17 mouse cellular contexts compared by ENCODE assay signal in the genomic region with DNA sequence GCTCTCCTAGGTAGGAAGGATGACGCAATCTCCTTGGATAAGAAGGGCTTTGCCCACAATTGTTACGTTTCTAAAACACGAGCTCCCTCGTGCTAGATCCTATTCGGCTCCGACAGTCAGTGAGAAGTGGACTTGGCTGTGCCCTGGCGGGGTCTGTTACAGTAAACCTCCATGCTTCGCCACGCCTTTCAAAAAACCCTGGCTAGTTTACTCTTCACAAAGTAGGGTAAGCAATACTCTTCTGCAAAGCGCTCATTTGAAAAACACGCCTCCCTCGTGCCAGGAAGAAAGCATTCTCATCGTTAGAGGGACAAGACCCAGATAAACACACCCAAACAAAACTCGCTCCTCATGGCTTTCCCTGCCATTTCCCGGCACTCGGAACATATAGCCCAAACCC. TPM values are rescaled to one million over a fixed set of nuclear protein-coding genes. Genes with fewer than 3 reads are reported as not detected.
DNase-seq lines count a peak whose midpoint lies in the region; ATAC-seq and TF ChIP-seq lines count a peak whose summit lies in the region.
"Had no signal": no experiment of that assay in that cellular context is flagged by ENCODE, and none has a peak within 500 bp of the region (broad histone marks: within the 10 kb centered on the region; RNA-seq: fewer than 3 reads in every experiment).

No protein-coding gene starts in this region.

- no peak; a peak in 1 of 4 replicates for TF ChIP-seq POLR2A in MEL (IDR thresholded peaks at IDR 0.05; ENCODE audit: control insufficient read depth in 1 of 2, insufficient read depth in 1 of 2, low read depth in 1 of 2, low read length in 2 of 2, poor library complexity in 1 of 2)

- TF ChIP-seq EP300 in MEL (IDR thresholded peaks at IDR 0.05; ENCODE audit: low read depth in 1 of 2, low read length in 2 of 2) = peak in 1 of 2 experiments; percentile 17; a peak in 1 of 4 replicates
- no peak for TF ChIP-seq EP300 in liver, embryonic 14.5 days (IDR thresholded peaks at IDR 0.05; ENCODE audit: low read depth)

- peaks cover 46% of the 10 kb centered on the region for H3K4me1 ChIP-seq in heart, embryonic 12.5 days (replicated peaks)
- peaks cover 37 to 44% of the 10 kb centered on the region in 2 experiments for H3K4me1 ChIP-seq in MEL (ENCODE audit: control insufficient read depth in 1 of 2, insufficient read depth in 2 of 2, low read length in 2 of 2)
- peaks cover 67% of the 10 kb centered on the region for H3K4me1 ChIP-seq in embryonic facial prominence, embryonic 12.5 days
- peaks cover 60 to 64% of the 10 kb centered on the region in 2 experiments for H3K4me1 ChIP-seq in liver, embryonic 14.5 days (replicated peaks; ENCODE audit: control insufficient read depth in 2 of 2, insufficient read depth in 2 of 2, low read length in 1 of 2)

- intact Hi-C loops in heart, postnatal 10 days (cut with DNase I) = no loop called here

- no peak for TF ChIP-seq CTCF in MEL (IDR thresholded peaks at IDR 0.05 in 2 of 3, conservative IDR thresholded peaks at IDR 0.05 in 1 of 3; ENCODE audit: control insufficient read depth in 1 of 3, insufficient read depth in 1 of 3, low read depth in 2 of 3, low read length in 3 of 3, poor library complexity in 1 of 3, severe bottlenecking in 1 of 3)
- TF ChIP-seq CTCF in liver, embryonic 14.5 days (IDR thresholded peaks at IDR 0.05; ENCODE audit: low read depth) = no peak

- no peaks in the 10 kb centered on the region for H3K36me3 ChIP-seq in heart, embryonic 12.5 days
- peaks cover 0 to 49% of the 10 kb centered on the region in 2 experiments; a peak in 2 of 4 replicates for H3K36me3 ChIP-seq in MEL (ENCODE audit: control insufficient read depth in 1 of 2, insufficient read depth in 2 of 2, low read length in 2 of 2)
- no peaks in the 10 kb centered on the region for H3K36me3 ChIP-seq in embryonic facial prominence, embryonic 12.5 days
- H3K36me3 ChIP-seq in liver, embryonic 14.5 days (replicated peaks; ENCODE audit: control insufficient read depth, insufficient read depth, low read depth) = no peaks in the 10 kb centered on the region
- H3K36me3 ChIP-seq: limb, embryonic 12.5 days had no signal

- ATAC-seq in heart, embryonic 12.5 days (ENCODE audit: insufficient number of reproducible peaks, low FRiP score) = no peak
- ATAC-seq in embryonic facial prominence, embryonic 12.5 days (ENCODE audit: insufficient number of reproducible peaks, insufficient read depth, low FRiP score, low TSS enrichment) = no peak
- ATAC-seq in liver, embryonic 14.5 days (ENCODE audit: insufficient read depth) = no peak
- no peak for ATAC-seq in megakaryocyte-erythroid progenitor cell, adult 5-6 weeks (replicated peaks; ENCODE audit: low FRiP score, low TSS enrichment, poor library complexity, severe bottlenecking)
- ATAC-seq: forebrain, postnatal 0 days; lung, postnatal 0 days had no signal

- H3K27ac ChIP-seq in heart, embryonic 12.5 days (ENCODE audit: poor library complexity, severe bottlenecking) = peak overlapping the region; percentile 32; the same call in 1 of the 2 replicates
- H3K27ac ChIP-seq in MEL (ENCODE audit: control insufficient read depth, low read depth, low read length) = peak overlapping the region; percentile 82
- H3K27ac ChIP-seq in embryonic facial prominence, embryonic 12.5 days = no peak overlapping the region
- peak overlapping the region; percentile 55 for H3K27ac ChIP-seq in liver, embryonic 14.5 days
- H3K27ac ChIP-seq: limb, embryonic 12.5 days; midbrain, embryonic 10.5 days had no signal

- peaks cover 6% of the 10 kb centered on the region; the same call in 1 of the 2 replicates for H3K27me3 ChIP-seq in heart, embryonic 12.5 days (replicated peaks)
- H3K27me3 ChIP-seq in MEL (ENCODE audit: control insufficient read depth in 1 of 2, insufficient read depth in 2 of 2, low read length in 2 of 2) = no peaks in the 10 kb centered on the region
- H3K27me3 ChIP-seq in embryonic facial prominence, embryonic 12.5 days = no peaks in the 10 kb centered on the region
- H3K27me3 ChIP-seq in liver, embryonic 14.5 days (ENCODE audit: control insufficient read depth, insufficient read depth, low read length) = no peaks in the 10 kb centered on the region; the same call in 1 of the 2 replicates
- H3K27me3 ChIP-seq: limb, embryonic 12.5 days had no signal

- DNase-seq in heart, postnatal 10 days = no peak
- peak; percentile 75 for DNase-seq in MEL (ENCODE audit: low read depth, low spot score)
- DNase-seq in liver, embryonic 14.5 days (ENCODE audit: low read depth in 3 of 3, low spot score in 3 of 3) = no peak
- no peak for DNase-seq in adrenal gland, adult (ENCODE audit: inconsistent age in 2 of 2, low spot score in 1 of 2)
- DNase-seq: adrenal gland, adult 8-10 months; cerebellum, postnatal 10 days; forebrain, postnatal 0 days; heart, adult 18-20 months; kidney, postnatal 36 days; layer of hippocampus, adult 9-11 months; right cerebral cortex, postnatal 25 days had no signal

- H3K9me3 ChIP-seq in heart, embryonic 12.5 days (replicated peaks) = no peaks in the 10 kb centered on the region
- no peaks in the 10 kb centered on the region for H3K9me3 ChIP-seq in MEL (replicated peaks; ENCODE audit: insufficient read depth, low read length)
- no peaks in the 10 kb centered on the region for H3K9me3 ChIP-seq in embryonic facial prominence, embryonic 12.5 days
- H3K9me3 ChIP-seq in liver, embryonic 14.5 days (ENCODE audit: control insufficient read depth, low read length) = no peaks in the 10 kb centered on the region
- H3K9me3 ChIP-seq: limb, embryonic 12.5 days; midbrain, embryonic 10.5 days had no signal

- H3K79me2 ChIP-seq in MEL (ENCODE audit: control insufficient read depth, insufficient read depth, low read length, poor library complexity) = peaks cover 44% of the 10 kb centered on the region

- H3K4me2 ChIP-seq in heart, embryonic 12.5 days = peak overlapping the region; percentile 41
- H3K4me2 ChIP-seq in embryonic facial prominence, embryonic 12.5 days (replicated peaks) = peak overlapping the region; percentile 9; the same call in 1 of the 2 replicates
- peak overlapping the region; percentile 89 for H3K4me2 ChIP-seq in liver, embryonic 14.5 days (ENCODE audit: low read depth)
- H3K4me2 ChIP-seq: limb, embryonic 12.5 days had no signal

- no peak for TF ChIP-seq RAD21 in MEL (IDR thresholded peaks at IDR 0.05; ENCODE audit: low read depth, low read length)

- WGBS in heart, embryonic 12.5 days = 68% methylated on average over 16 of the region's 16 CpGs
- WGBS in embryonic facial prominence, embryonic 12.5 days = 79% methylated on average over 16 of the region's 16 CpGs
- WGBS in liver, embryonic 14.5 days (ENCODE audit: insufficient replicate concordance) = 39% methylated on average over 16 of the region's 16 CpGs

- H3K9ac ChIP-seq in heart, embryonic 12.5 days = no peak overlapping the region
- peak overlapping the region; percentile 73 for H3K9ac ChIP-seq in MEL (ENCODE audit: control insufficient read depth, low read depth, low read length, poor library complexity, severe bottlenecking)
- no peak overlapping the region for H3K9ac ChIP-seq in embryonic facial prominence, embryonic 12.5 days
- H3K9ac ChIP-seq in liver, embryonic 14.5 days (replicated peaks) = peak overlapping the region; percentile 54
- H3K9ac ChIP-seq: forebrain, postnatal 0 days; limb, embryonic 12.5 days had no signal

- peak overlapping the region; percentile 2; the same call in 1 of the 2 replicates for H3K4me3 ChIP-seq in heart, embryonic 12.5 days
- peak overlapping the region; percentile 43 to 44 for H3K4me3 ChIP-seq in MEL (ENCODE audit: control insufficient read depth in 1 of 2, insufficient read depth in 1 of 2, low read depth in 2 of 2, low read length in 2 of 2)
- no peak overlapping the region for H3K4me3 ChIP-seq in embryonic facial prominence, embryonic 12.5 days
- peak overlapping the region; percentile 3 to 37; a peak in 3 of 4 replicates for H3K4me3 ChIP-seq in liver, embryonic 14.5 days (ENCODE audit: insufficient read depth in 1 of 2, low read depth in 2 of 2, low read length in 2 of 2)
- H3K4me3 ChIP-seq: limb, embryonic 12.5 days; midbrain, embryonic 10.5 days had no signal

TF ChIP-seq in MEL, 35 proteins besides CTCF, POLR2A, EP300 and RAD21 (continues in another document):
- TF ChIP-seq MEF2A (IDR thresholded peaks at IDR 0.05; ENCODE audit: extremely low read depth, insufficient replicate concordance, low read depth, low read length, poor library complexity, severe bottlenecking) = no peak
- TF ChIP-seq TAL1 (IDR thresholded peaks at IDR 0.05; ENCODE audit: low read length) = no peak
- TF ChIP-seq GATA1 (IDR thresholded peaks at IDR 0.05; ENCODE audit: low read depth, low read length) = no peak
- no peak for TF ChIP-seq NELFE (IDR thresholded peaks at IDR 0.05; ENCODE audit: low read depth, low read length)
- peak; percentile 76; the same call in 1 of the 2 replicates for TF ChIP-seq MYC (IDR thresholded peaks at IDR 0.05; ENCODE audit: low read depth, low read length)
- no peak for TF ChIP-seq MAFK (IDR thresholded peaks at IDR 0.05; ENCODE audit: borderline replicate concordance, low read depth, low read length)
- TF ChIP-seq RCOR1 (IDR thresholded peaks at IDR 0.05; ENCODE audit: low read depth, low read length) = no peak
- peak; percentile 61 for TF ChIP-seq TBP (IDR thresholded peaks at IDR 0.05; ENCODE audit: low read depth, low read length)
- no peak for TF ChIP-seq MAZ (IDR thresholded peaks at IDR 0.05; ENCODE audit: low read depth, low read length)
- TF ChIP-seq SIN3A (IDR thresholded peaks at IDR 0.05; ENCODE audit: low read length) = peak; percentile 67
- no peak for TF ChIP-seq USF2 (IDR thresholded peaks at IDR 0.05; ENCODE audit: borderline replicate concordance in 1 of 2, insufficient read depth in 1 of 2, low read depth in 1 of 2, low read length in 2 of 2)
- 0 out of 2 replicates have a peak, but pooled peaks have one; percentile 5 for TF ChIP-seq HCFC1 (IDR thresholded peaks at IDR 0.05; ENCODE audit: low read depth, low read length)
- TF ChIP-seq TCF12 (IDR thresholded peaks at IDR 0.05; ENCODE audit: low read depth, low read length) = no peak
- TF ChIP-seq BHLHE40 (IDR thresholded peaks at IDR 0.05; ENCODE audit: borderline replicate concordance, low read depth, low read length) = peak; percentile 69

RNA-seq across cellular contexts. Expression of gene St6galnac3, which starts 3.4 kb away (rescaled TPM):
- polyA plus RNA-seq in heart, embryonic 12.5 days (2016; fragmentation: Nextera tagmentation; extraction: Ambion mirVana) = 27.0 and 27.4 TPM in 2 replicates
- total RNA-seq in heart, postnatal 10 days (2021) = 10 to 100 TPM in 1 of 2 experiments, 1 to 10 TPM in 1; 8.5 to 14.8 TPM
- total RNA-seq in MEL (2012; rRNA removed) = 7.8 and 10.0 TPM in 2 replicates
- 10 to 100 TPM in 1 of 2 experiments, not detected in 1; 11.4 TPM for polyA plus RNA-seq in MEL (2012; ENCODE audit: insufficient read depth in 1 of 2, insufficient read length in 2 of 2, low read depth in 1 of 2, low replicate concordance in 2 of 2, missing spikeins in 1 of 2)
- 64.6 and 70.2 TPM in 2 replicates for polyA plus RNA-seq in embryonic facial prominence, embryonic 12.5 days (2016; fragmentation: Nextera tagmentation; extraction: Ambion mirVana)
- 0.74 and 2.9 TPM in 2 replicates for polyA plus RNA-seq in liver, embryonic 14.5 days (2012; rRNA removed)
- 5.7 and 8.5 TPM in 2 replicates for polyA plus RNA-seq in liver, embryonic 14.5 days (2014; fragmentation: Nextera tagmentation; extraction: Ambion mirVana)
- total RNA-seq in megakaryocyte-erythroid progenitor cell, adult 5-6 weeks (2014; fragmentation: Nextera tagmentation) = 19.6 and 26.5 TPM in 2 replicates
- 4.0 and 17.2 TPM in 2 replicates for total RNA-seq in megakaryocyte-erythroid progenitor cell, adult 5-6 weeks (2017)

Comparison
In these comparisons a context has a peak if more than half of its experiments do, and no peak if none do; other contexts are left out.
1. H3K4me2 ChIP-seq: peak in every context shown above with its lines; median percentile 89 in liver, embryonic 14.5 days; 41 in heart, embryonic 12.5 days; 9 in embryonic facial prominence, embryonic 12.5 days.
2. H3K9ac ChIP-seq: peak in MEL (single experiment) and liver, embryonic 14.5 days (single experiment); none in heart, embryonic 12.5 days (single experiment) and embryonic facial prominence, embryonic 12.5 days (single experiment).